Mouse (Mus musculus) MEL (cell line): ENCODE data around the gene Snrpc. TPM values are rescaled to one million over a fixed set of nuclear protein-coding genes. Genes with fewer than 3 reads are reported as not detected.
A peak's percentile ranks its signal among the peaks of the same experiment; 100 is the strongest.

Source experiments
- DNase-seq: peaks from one replicate; pipeline ENCODE4 v3.0.0; 2011; ENCODE audit warnings: low read depth, low spot score
- H3K27ac ChIP-seq: 2 replicates; pipeline ENCODE4 v1.5.1; 2012; ENCODE audit warnings: low read depth, mild to moderate bottlenecking, control low read depth, low read length, moderate library complexity; ENCODE audit not compliant: control insufficient read depth
- H3K27me3 ChIP-seq, 2 experiments: fragments of 150-350 bp in 1 of 2; sonication (generic) in 1 of 2; 2 replicates each; pipeline ENCODE4 v1.6.1; 2012; ENCODE audit warnings: low read length in 2 of 2, mild to moderate bottlenecking in 2 of 2, improper control_type of control experiment in 1 of 2, moderate library complexity in 1 of 2; ENCODE audit not compliant: insufficient read depth in 2 of 2, control insufficient read depth in 1 of 2
- H3K36me3 ChIP-seq, 2 experiments: 2 replicates each; pipeline ENCODE4 v1.6.1; 2012 to 2014; ENCODE audit warnings: low read length in 2 of 2, improper control_type of control experiment in 1 of 2, inconsistent platforms in 1 of 2, mild to moderate bottlenecking in 1 of 2; ENCODE audit not compliant: insufficient read depth in 2 of 2, control insufficient read depth in 1 of 2
- H3K4me1 ChIP-seq, 2 experiments: fragments of 150-350 bp in 1 of 2; sonication (generic) in 1 of 2; 2 replicates each; pipeline ENCODE4 v1.6.1; 2012; ENCODE audit warnings: low read length in 2 of 2, improper control_type of control experiment in 1 of 2, mild to moderate bottlenecking in 1 of 2; ENCODE audit not compliant: insufficient read depth in 2 of 2, control insufficient read depth in 1 of 2
- H3K4me3 ChIP-seq, 2 experiments: fragments of 150-350 bp in 1 of 2; sonication (generic) in 1 of 2; 2 replicates each; pipeline ENCODE4 v1.5.1; 2012; ENCODE audit warnings: low read depth in 2 of 2, low read length in 2 of 2, mild to moderate bottlenecking in 2 of 2, moderate library complexity in 2 of 2, control low read depth in 1 of 2, improper control_type of control experiment in 1 of 2; ENCODE audit not compliant: control insufficient read depth in 1 of 2, insufficient read depth in 1 of 2
- H3K79me2 ChIP-seq: 2 replicates; pipeline ENCODE4 v1.6.1; 2012; ENCODE audit warnings: mild to moderate bottlenecking, low read length, moderate library complexity; ENCODE audit not compliant: control insufficient read depth, poor library complexity, insufficient read depth
- H3K9ac ChIP-seq: 2 replicates; pipeline ENCODE4 v1.6.1; 2012; ENCODE audit warnings: low read depth, mild to moderate bottlenecking, control low read depth, low read length, moderate library complexity; ENCODE audit not compliant: control insufficient read depth, poor library complexity, severe bottlenecking
- H3K9me3 ChIP-seq: fragments of 150-350 bp; sonication (generic); replicated peaks from 2 replicates; pipeline ENCODE4 v1.6.1; 2012; ENCODE audit warnings: mild to moderate bottlenecking, low read length, improper control_type of control experiment, moderate library complexity; ENCODE audit not compliant: insufficient read depth
- BHLHE40 ChIP-seq: IDR thresholded peaks from 2 replicates; pipeline ENCODE4 v1.6.1; 2012; ENCODE audit warnings: low read depth, mild to moderate bottlenecking, inconsistent platforms, low read length, improper control_type of control experiment, borderline replicate concordance
- CHD1 ChIP-seq: IDR thresholded peaks from 2 replicates; pipeline ENCODE4 v1.6.1; 2012; ENCODE audit warnings: low read depth, mild to moderate bottlenecking, inconsistent platforms, low read length, improper control_type of control experiment
- CHD2 ChIP-seq: IDR thresholded peaks from 2 replicates; pipeline ENCODE4 v1.6.1; 2011; ENCODE audit warnings: low read length, improper control_type of control experiment
- E2F4 ChIP-seq: IDR thresholded peaks from 2 replicates; pipeline ENCODE4 v1.6.1; 2011; ENCODE audit warnings: low read depth, low read length, improper control_type of control experiment, borderline replicate concordance
- ELF1 ChIP-seq: IDR thresholded peaks from 2 replicates; pipeline ENCODE4 v1.6.1; 2014; ENCODE audit warnings: low read depth, mild to moderate bottlenecking, inconsistent platforms, low read length, improper control_type of control experiment, moderate library complexity
- EP300 ChIP-seq, 2 experiments: IDR thresholded peaks; 2 replicates each; pipeline ENCODE4 v1.6.1; 2011; ENCODE audit warnings: improper control_type of control experiment in 2 of 2, low read length in 2 of 2, low read depth in 1 of 2, mild to moderate bottlenecking in 1 of 2
- GATA1 ChIP-seq: IDR thresholded peaks from 2 replicates; pipeline ENCODE4 v1.6.1; 2011; ENCODE audit warnings: low read depth, low read length, improper control_type of control experiment
- HCFC1 ChIP-seq: IDR thresholded peaks from 2 replicates; pipeline ENCODE4 v1.6.1; 2012; ENCODE audit warnings: low read depth, mild to moderate bottlenecking, inconsistent platforms, low read length, improper control_type of control experiment, moderate library complexity
- KAT2A ChIP-seq: conservative IDR thresholded peaks from 2 replicates; pipeline ENCODE4 v1.6.1; 2012; ENCODE audit warnings: low read depth, low read length, improper control_type of control experiment, inconsistent platforms
- MAX ChIP-seq: IDR thresholded peaks from 2 replicates; pipeline ENCODE4 v1.6.1; 2011; ENCODE audit warnings: low read length, improper control_type of control experiment
- MAZ ChIP-seq: IDR thresholded peaks from 2 replicates; pipeline ENCODE4 v1.6.1; 2012; ENCODE audit warnings: low read depth, mild to moderate bottlenecking, inconsistent platforms, low read length, improper control_type of control experiment
- MEF2A ChIP-seq: IDR thresholded peaks from 2 replicates; pipeline ENCODE4 v1.6.1; 2014; ENCODE audit warnings: low read depth, mild to moderate bottlenecking, inconsistent platforms, low read length, improper control_type of control experiment; ENCODE audit not compliant: poor library complexity, insufficient replicate concordance, severe bottlenecking; ENCODE audit errors: extremely low read depth
- MYC ChIP-seq: IDR thresholded peaks from 2 replicates; pipeline ENCODE4 v1.6.1; 2011; ENCODE audit warnings: low read depth, mild to moderate bottlenecking, low read length, improper control_type of control experiment, moderate library complexity
- NELFE ChIP-seq: IDR thresholded peaks from 2 replicates; pipeline ENCODE4 v1.6.1; 2011; ENCODE audit warnings: low read depth, low read length, improper control_type of control experiment
- NRF1 ChIP-seq: IDR thresholded peaks from 2 replicates; pipeline ENCODE4 v1.6.1; 2014; ENCODE audit warnings: low read depth, mild to moderate bottlenecking, inconsistent platforms, low read length, improper control_type of control experiment, moderate library complexity; ENCODE audit not compliant: poor library complexity, insufficient read depth, severe bottlenecking
- POLR2A ChIP-seq, 2 experiments: IDR thresholded peaks; 2 replicates each; pipeline ENCODE4 v1.6.1; 2011 to 2012; ENCODE audit warnings: low read length in 2 of 2, mild to moderate bottlenecking in 2 of 2, control low read depth in 1 of 2, improper control_type of control experiment in 1 of 2, low read depth in 1 of 2, moderate library complexity in 1 of 2; ENCODE audit not compliant: control insufficient read depth in 1 of 2, insufficient read depth in 1 of 2, poor library complexity in 1 of 2
- POLR2AphosphoS5 ChIP-seq: IDR thresholded peaks from 2 replicates; pipeline ENCODE4 v1.6.1; 2012; ENCODE audit warnings: low read depth, borderline replicate concordance, mild to moderate bottlenecking, inconsistent platforms, low read length, moderate library complexity, mixed read lengths
- SIN3A ChIP-seq: IDR thresholded peaks from 2 replicates; pipeline ENCODE4 v1.6.1; 2012; ENCODE audit warnings: low read length, improper control_type of control experiment, inconsistent platforms
- SMC3 ChIP-seq: IDR thresholded peaks from 2 replicates; pipeline ENCODE4 v1.6.1; 2011; ENCODE audit warnings: low read depth, low read length, improper control_type of control experiment
- TAL1 ChIP-seq: IDR thresholded peaks from 2 replicates; pipeline ENCODE4 v1.6.1; 2012; ENCODE audit warnings: mild to moderate bottlenecking, inconsistent platforms, low read length, moderate library complexity, mixed read lengths
- TCF12 ChIP-seq: IDR thresholded peaks from 2 replicates; pipeline ENCODE4 v1.6.1; 2014; ENCODE audit warnings: low read depth, mild to moderate bottlenecking, inconsistent platforms, low read length, improper control_type of control experiment, moderate library complexity
- ZC3H11A ChIP-seq: IDR thresholded peaks from 2 replicates; pipeline ENCODE4 v1.6.1; 2012; ENCODE audit warnings: low read depth, mild to moderate bottlenecking, inconsistent platforms, low read length, improper control_type of control experiment
- ZKSCAN1 ChIP-seq: IDR thresholded peaks from 2 replicates; pipeline ENCODE4 v1.6.1; 2012; ENCODE audit warnings: low read depth, mild to moderate bottlenecking, inconsistent platforms, low read length, improper control_type of control experiment, moderate library complexity
- ZMIZ1 ChIP-seq: IDR thresholded peaks from 2 replicates; pipeline ENCODE4 v1.6.1; 2012; ENCODE audit warnings: low read depth, mild to moderate bottlenecking, inconsistent platforms, low read length, improper control_type of control experiment, moderate library complexity
- ZNF384 ChIP-seq: IDR thresholded peaks from 2 replicates; pipeline ENCODE4 v1.6.1; 2012; ENCODE audit warnings: low read depth, mild to moderate bottlenecking, inconsistent platforms, low read length, improper control_type of control experiment
- polyA plus RNA-seq, 2 experiments: library from polyadenylated mRNA; stranded (reverse) in 1 of 2; unstranded in 1 of 2; fragments of >175 nt in 1 of 2; fragments of >200 nt in 1 of 2; gene quantifications; 2 replicates each; pipeline versions ENCODE4 v1.2.1 to v1.2.4; 2012; ENCODE audit warnings: low replicate concordance in 2 of 2, low read depth in 1 of 2; ENCODE audit not compliant: insufficient read length in 2 of 2, insufficient read depth in 1 of 2, missing spikeins in 1 of 2
- total RNA-seq: library from RNA; depleted of rRNA; stranded (reverse); fragments of 300-350 nt; gene quantifications from 2 replicates; pipeline ENCODE4 v1.2.3, GENCODE M21; 2012

Gene Snrpc
- total and polyA plus RNA-seq, 3 experiments, result 217 to 227 TPM; not detected in 1

GRCm38 (mm10) chr17:27819521-27819970 is 18.4 kb upstream of the Snrpc start (continued):
- TF ChIP-seq POLR2A (IDR thresholded peaks at IDR 0.05; ENCODE audit: control insufficient read depth in 1 of 2, insufficient read depth in 1 of 2, low read depth in 1 of 2, low read length in 2 of 2, poor library complexity in 1 of 2) (peak in 1 of 2 experiments; percentile 59; a peak in 2 of 4 replicates), ZC3H11A (no peak), CHD2 (no peak), POLR2AphosphoS5 (no peak), SMC3 (no peak), MEF2A (no peak), CHD1 (no peak), KAT2A (peak; percentile 49; the same call in 1 of the 2 replicates)

- TF ChIP-seq MYC (no peak), ZMIZ1 (0 out of 2 replicates have a peak, but pooled peaks have one; percentile 0), NRF1 (peak; percentile 2; the same call in 1 of the 2 replicates)
- TF ChIP-seq, all 39 proteins: peak for 2
- Histone ChIP-seq H3K27me3 (no peaks in the 10 kb centered on the region), H3K9me3 (no peaks in the 10 kb centered on the region), H3K27ac (peak overlapping the region; percentile 95), H3K36me3 (peaks cover 0 to 24% of the 10 kb centered on the region in 2 experiments; a peak in 2 of 4 replicates), H3K9ac (peak overlapping the region; percentile 96), H3K4me1 (peaks cover 9 to 16% of the 10 kb centered on the region in 2 experiments), H3K79me2 (peaks cover 51% of the 10 kb centered on the region), H3K4me3 (peak overlapping the region; percentile 76 to 88)
- no peak for DNase-seq
These were observed 17.9 kb upstream of the Snrpc start for GRCm38 (mm10) chr17:27819971-27820567.

GRCm38 (mm10) chr17:27820568-27821406 is 17.2 kb upstream of the Snrpc start, which contains the start of gene D17Wsu92e:
TSS of gene D17Wsu92e (minus strand) at chr17:27820648.
- Histone ChIP-seq H3K9me3 (no peaks in the 10 kb centered on the region), H3K27me3 (no peaks in the 10 kb centered on the region), H3K27ac (peak within 1 kb of the TSS; percentile 95), H3K36me3 (peaks cover 0 to 27% of the 10 kb centered on the region in 2 experiments; a peak in 2 of 4 replicates), H3K79me2 (peaks cover 43% of the 10 kb centered on the region), H3K4me3 (peak within 1 kb of the TSS; percentile 79 to 88), H3K4me1 (peaks cover 9 to 19% of the 10 kb centered on the region in 2 experiments), H3K9ac (peak within 1 kb of the TSS; percentile 96)
- DNase-seq, result peak; percentile 98
- TF ChIP-seq CHD2 (no peak), HCFC1 (peak; percentile 93), ELF1 (peak; percentile 96), BHLHE40 (peak; percentile 78), E2F4 (no peak), POLR2A (IDR thresholded peaks at IDR 0.05; ENCODE audit: control insufficient read depth in 1 of 2, insufficient read depth in 1 of 2, low read depth in 1 of 2, low read length in 2 of 2, poor library complexity in 1 of 2) (peak in 1 of 2 experiments; percentile 78; a peak in 1 of 4 replicates), MAX (peak; percentile 62; the same call in 1 of the 2 replicates), EP300 (IDR thresholded peaks at IDR 0.05; ENCODE audit: low read depth in 1 of 2, low read length in 2 of 2) (peak; percentile 33 to 51; a peak in 2 of 4 replicates), ZKSCAN1 (no peak), TAL1 (no peak), CHD1 (0 out of 2 replicates have a peak, but pooled peaks have one; percentile 74), GATA1 (no peak), NELFE (peak; percentile 52), NRF1 (peak; percentile 84), SIN3A (peak; percentile 79), ZNF384 (no peak), MYC (no peak), MAZ (peak; percentile 100), TCF12 (peak; percentile 51; the same call in 1 of the 2 replicates)
